ENCODE assay signal across 8 mouse cellular contexts in the genomic region with DNA sequence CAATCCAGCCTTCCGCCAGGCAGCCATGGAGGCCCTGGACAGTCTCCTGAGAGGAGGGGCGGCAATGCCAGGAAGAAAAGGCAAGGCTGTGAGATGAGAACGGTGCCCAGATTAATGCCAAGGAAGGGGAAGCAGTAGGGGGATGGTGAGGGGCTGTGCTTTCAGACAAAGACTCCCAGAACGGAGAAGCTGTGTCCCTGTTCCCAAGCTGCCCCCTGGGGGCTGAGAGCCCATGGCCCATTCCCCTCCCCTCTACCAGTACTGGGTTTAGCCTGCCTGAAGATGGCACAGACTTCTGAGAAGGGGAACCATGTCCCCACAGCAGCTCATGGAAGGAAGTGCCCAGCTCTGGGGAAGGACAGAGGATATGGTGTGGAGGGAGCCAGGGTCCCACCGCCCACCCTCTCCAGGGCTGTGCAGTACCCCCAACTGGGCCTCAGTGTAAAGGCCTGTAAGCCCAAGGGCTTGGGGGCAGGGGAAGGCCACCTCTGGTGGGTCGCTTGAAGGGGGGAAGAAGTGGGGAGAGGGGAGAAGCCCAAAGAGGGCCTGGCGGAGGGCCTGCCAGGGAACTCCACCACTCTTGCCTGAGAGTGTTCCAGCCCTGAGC. TPM values are rescaled to one million over a fixed set of nuclear protein-coding genes. Genes with fewer than 3 reads are reported as not detected.
A peak's percentile ranks its signal among the peaks of the same experiment; 100 is the strongest.
DNase-seq lines count a peak whose midpoint lies in the region; ATAC-seq lines count a peak whose summit lies in the region.
"Had no signal": no experiment of that assay in that cellular context is flagged by ENCODE, and none has a peak within 500 bp of the region (broad histone marks: within the 10 kb centered on the region; RNA-seq: fewer than 3 reads in every experiment).

No protein-coding gene starts in this region.

- no peak overlapping the region for H3K4me2 ChIP-seq in heart, embryonic 16.5 days (ENCODE audit: low read depth, low read length)
- H3K4me2 ChIP-seq in embryonic facial prominence, embryonic 12.5 days (replicated peaks): no peak overlapping the region
- 0 out of 2 replicates have a peak overlapping the region, but pooled peaks have one; percentile 7 for H3K4me2 ChIP-seq in hindbrain, embryonic 12.5 days (replicated peaks)
- H3K4me2 ChIP-seq in neural tube, embryonic 11.5 days (ENCODE audit: low read depth): no peak overlapping the region; the same call in 1 of the 2 replicates
- H3K4me2 ChIP-seq: liver, embryonic 13.5 days had no signal

- no peak for ATAC-seq in heart, embryonic 16.5 days (replicated peaks; ENCODE audit: extremely low read depth, insufficient read depth, low FRiP score)
- ATAC-seq in embryonic facial prominence, embryonic 12.5 days (ENCODE audit: insufficient number of reproducible peaks, insufficient read depth, low FRiP score, low TSS enrichment): 0 out of 2 replicates have a peak, but pooled peaks have one; percentile 22
- peak; percentile 39 for ATAC-seq in hindbrain, embryonic 12.5 days (ENCODE audit: low FRiP score)
- peak; percentile 22; the same call in 1 of the 2 replicates for ATAC-seq in neural tube, embryonic 11.5 days (ENCODE audit: insufficient read depth, low FRiP score, low TSS enrichment)

- peak overlapping the region; percentile 38; the same call in 1 of the 2 replicates for H3K27ac ChIP-seq in heart, embryonic 16.5 days (ENCODE audit: low read length)
- peak overlapping the region; percentile 54; the same call in 1 of the 2 replicates for H3K27ac ChIP-seq in embryonic facial prominence, embryonic 12.5 days
- peak overlapping the region; percentile 79 for H3K27ac ChIP-seq in hindbrain, embryonic 12.5 days
- peak overlapping the region; percentile 78 for H3K27ac ChIP-seq in neural tube, embryonic 11.5 days (ENCODE audit: low read depth, low read length)
- H3K27ac ChIP-seq: liver, embryonic 13.5 days had no signal

- peaks cover 35% of the 10 kb centered on the region for H3K36me3 ChIP-seq in heart, embryonic 16.5 days (ENCODE audit: control insufficient read depth, insufficient read depth)
- peaks cover 87% of the 10 kb centered on the region for H3K36me3 ChIP-seq in embryonic facial prominence, embryonic 12.5 days
- H3K36me3 ChIP-seq in hindbrain, embryonic 12.5 days: peaks cover 82% of the 10 kb centered on the region
- H3K36me3 ChIP-seq in neural tube, embryonic 11.5 days (ENCODE audit: control insufficient read depth, insufficient read depth, low read length): peaks cover 41% of the 10 kb centered on the region

- no peaks in the 10 kb centered on the region for H3K9me3 ChIP-seq in heart, embryonic 16.5 days (replicated peaks; ENCODE audit: control insufficient read depth, low read length)
- H3K9me3 ChIP-seq in embryonic facial prominence, embryonic 12.5 days: no peaks in the 10 kb centered on the region
- no peaks in the 10 kb centered on the region for H3K9me3 ChIP-seq in hindbrain, embryonic 12.5 days (replicated peaks)
- H3K9me3 ChIP-seq in neural tube, embryonic 11.5 days (ENCODE audit: control insufficient read depth, low read length): no peaks in the 10 kb centered on the region
- H3K9me3 ChIP-seq: liver, embryonic 13.5 days had no signal

- peaks cover 21% of the 10 kb centered on the region for H3K4me1 ChIP-seq in heart, embryonic 16.5 days (ENCODE audit: control insufficient read depth, insufficient read depth, low read length)
- peaks cover 21% of the 10 kb centered on the region for H3K4me1 ChIP-seq in embryonic facial prominence, embryonic 12.5 days
- H3K4me1 ChIP-seq in hindbrain, embryonic 12.5 days: peaks cover 61% of the 10 kb centered on the region
- peaks cover 15% of the 10 kb centered on the region for H3K4me1 ChIP-seq in neural tube, embryonic 11.5 days (ENCODE audit: control insufficient read depth, insufficient read depth, low read length)

- no peak overlapping the region for H3K4me3 ChIP-seq in heart, embryonic 16.5 days (ENCODE audit: low read length)
- no peak overlapping the region for H3K4me3 ChIP-seq in embryonic facial prominence, embryonic 12.5 days
- no peak overlapping the region for H3K4me3 ChIP-seq in hindbrain, embryonic 12.5 days
- no peak overlapping the region for H3K4me3 ChIP-seq in neural tube, embryonic 11.5 days (ENCODE audit: low read depth, low read length)
- H3K4me3 ChIP-seq: liver, embryonic 13.5 days had no signal

- H3K27me3 ChIP-seq in heart, embryonic 16.5 days (ENCODE audit: control insufficient read depth, insufficient read depth, low read length): no peaks in the 10 kb centered on the region
- no peaks in the 10 kb centered on the region for H3K27me3 ChIP-seq in embryonic facial prominence, embryonic 12.5 days
- no peaks in the 10 kb centered on the region for H3K27me3 ChIP-seq in hindbrain, embryonic 12.5 days
- H3K27me3 ChIP-seq in neural tube, embryonic 11.5 days (ENCODE audit: control insufficient read depth, insufficient read depth, low read length): no peaks in the 10 kb centered on the region
- H3K27me3 ChIP-seq: liver, embryonic 13.5 days had no signal

- 55% methylated on average over 7 of the region's 7 CpGs for WGBS in heart, embryonic 16.5 days
- 49% methylated on average over 7 of the region's 7 CpGs for WGBS in embryonic facial prominence, embryonic 12.5 days
- WGBS in hindbrain, embryonic 12.5 days: 39% methylated on average over 7 of the region's 7 CpGs
- WGBS in neural tube, embryonic 11.5 days: 49% methylated on average over 7 of the region's 7 CpGs

- DNase-seq in heart, adult 11 months: no peak
- DNase-seq in neural tube, embryonic 11.5 days (ENCODE audit: low spot score): peak; percentile 53
- no peak for DNase-seq in lung, adult 18-20 months
- DNase-seq in urinary bladder, adult 2 months (ENCODE audit: low spot score): no peak
- DNase-seq: liver, embryonic 13.5 days had no signal

- peak overlapping the region; percentile 26; the same call in 1 of the 2 replicates for H3K9ac ChIP-seq in heart, embryonic 16.5 days (ENCODE audit: low read length)
- H3K9ac ChIP-seq in embryonic facial prominence, embryonic 12.5 days: peak overlapping the region; percentile 28; the same call in 1 of the 2 replicates
- 0 out of 2 replicates have a peak overlapping the region, but pooled peaks have one; percentile 9 for H3K9ac ChIP-seq in hindbrain, embryonic 12.5 days
- peak overlapping the region; percentile 33; the same call in 1 of the 2 replicates for H3K9ac ChIP-seq in neural tube, embryonic 11.5 days (ENCODE audit: low read length)
- H3K9ac ChIP-seq: liver, embryonic 13.5 days had no signal

RNA-seq across cellular contexts. Expression of gene Rcor2, which starts 9.0 kb away (rescaled TPM):
- 11.9 and 18.0 TPM in 2 replicates for polyA plus RNA-seq in heart, embryonic 16.5 days (2015; fragmentation: Nextera tagmentation; extraction: Ambion mirVana)
- polyA plus RNA-seq in embryonic facial prominence, embryonic 12.5 days (2016; fragmentation: Nextera tagmentation; extraction: Ambion mirVana): 40.8 and 43.5 TPM in 2 replicates
- polyA plus RNA-seq in hindbrain, embryonic 12.5 days (2016; fragmentation: Nextera tagmentation; extraction: Ambion mirVana): 62.5 and 66.6 TPM in 2 replicates
- 34.9 and 36.8 TPM in 2 replicates for polyA plus RNA-seq in neural tube, embryonic 11.5 days (2014; fragmentation: Nextera tagmentation; extraction: Ambion mirVana)
- 10.2 and 10.4 TPM in 2 replicates for polyA plus RNA-seq in urinary bladder, adult 2 months (2012; rRNA removed)

RNA-seq across cellular contexts. Expression of gene Naa40, which starts 35.2 kb away (rescaled TPM):
- polyA plus RNA-seq in heart, embryonic 16.5 days (2015; fragmentation: Nextera tagmentation; extraction: Ambion mirVana): 59.3 and 61.1 TPM in 2 replicates
- polyA plus RNA-seq in embryonic facial prominence, embryonic 12.5 days (2016; fragmentation: Nextera tagmentation; extraction: Ambion mirVana): 71.8 and 72.2 TPM in 2 replicates
- 75.9 and 77.6 TPM in 2 replicates for polyA plus RNA-seq in hindbrain, embryonic 12.5 days (2016; fragmentation: Nextera tagmentation; extraction: Ambion mirVana)
- 83.5 and 90.4 TPM in 2 replicates for polyA plus RNA-seq in neural tube, embryonic 11.5 days (2014; fragmentation: Nextera tagmentation; extraction: Ambion mirVana)
- polyA plus RNA-seq in urinary bladder, adult 2 months (2012; rRNA removed): 25.7 and 27.6 TPM in 2 replicates

RNA-seq across cellular contexts. Expression of gene Cox8a, which starts 58.7 kb away (rescaled TPM):
- polyA plus RNA-seq in heart, embryonic 16.5 days (2015; fragmentation: Nextera tagmentation; extraction: Ambion mirVana): 1,892 and 2,285 TPM in 2 replicates
- 824 and 858 TPM in 2 replicates for polyA plus RNA-seq in embryonic facial prominence, embryonic 12.5 days (2016; fragmentation: Nextera tagmentation; extraction: Ambion mirVana)
- polyA plus RNA-seq in hindbrain, embryonic 12.5 days (2016; fragmentation: Nextera tagmentation; extraction: Ambion mirVana): 715 and 817 TPM in 2 replicates
- 706 and 761 TPM in 2 replicates for polyA plus RNA-seq in neural tube, embryonic 11.5 days (2014; fragmentation: Nextera tagmentation; extraction: Ambion mirVana)
- 508 and 528 TPM in 2 replicates for polyA plus RNA-seq in urinary bladder, adult 2 months (2012; rRNA removed)
